Mouse (Mus musculus) cerebellum, adult 2 months (tissue): ENCODE measurements around the gene Efcab2.

Source experiments
- CTCF ChIP-seq: fragments of 200-500 bp; IDR thresholded peaks from 2 replicates; pipeline ENCODE4 v1.5.1; 2011; ENCODE audit warnings: low read depth, mild to moderate bottlenecking, control low read depth, low read length, moderate library complexity, borderline replicate concordance; ENCODE audit not compliant: insufficient read depth
- POLR2A ChIP-seq: fragments of 200-500 bp; IDR thresholded peaks from 2 replicates; pipeline ENCODE4 v1.6.1; 2011; ENCODE audit warnings: low read length, control low read depth, borderline replicate concordance; ENCODE audit not compliant: insufficient read depth

DNA sequence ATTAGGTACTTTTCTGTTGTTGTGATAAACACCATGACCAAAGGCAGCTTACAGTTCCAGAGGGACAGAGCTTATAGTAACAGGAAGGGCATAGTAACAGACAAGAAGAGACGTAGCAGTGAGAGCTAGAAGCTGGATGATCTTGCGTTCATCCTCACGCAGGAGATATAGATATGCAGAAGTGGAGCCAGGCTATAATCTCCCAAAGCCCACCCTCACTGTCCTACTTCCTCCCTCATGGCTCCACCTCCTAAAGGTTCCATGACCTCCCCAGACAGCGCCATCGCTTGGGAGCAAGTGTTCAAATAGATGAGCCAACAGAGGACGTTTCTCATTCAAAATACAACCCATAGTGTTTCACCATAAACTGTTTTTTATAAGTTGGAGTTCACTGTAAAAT is 10.8 kb upstream of the Efcab2 start:
- TF ChIP-seq CTCF = no peak
- no peak for TF ChIP-seq POLR2A
